Mouse (Mus musculus) induced T-regulatory cell, adult 2 months (primary cell): Measurements from ENCODE around the gene Hexb.
"Not testable (repeated sequence)": the region's sequence is repeated elsewhere in the genome, so short reads cannot be mapped to it uniquely, and the experiment has no call there.

Experiments used
- DNase-seq: peaks from one replicate; pipeline ENCODE4 v3.0.0-alpha.2; 2012; ENCODE audit warnings: low read depth

The Hexb gene

DNA sequence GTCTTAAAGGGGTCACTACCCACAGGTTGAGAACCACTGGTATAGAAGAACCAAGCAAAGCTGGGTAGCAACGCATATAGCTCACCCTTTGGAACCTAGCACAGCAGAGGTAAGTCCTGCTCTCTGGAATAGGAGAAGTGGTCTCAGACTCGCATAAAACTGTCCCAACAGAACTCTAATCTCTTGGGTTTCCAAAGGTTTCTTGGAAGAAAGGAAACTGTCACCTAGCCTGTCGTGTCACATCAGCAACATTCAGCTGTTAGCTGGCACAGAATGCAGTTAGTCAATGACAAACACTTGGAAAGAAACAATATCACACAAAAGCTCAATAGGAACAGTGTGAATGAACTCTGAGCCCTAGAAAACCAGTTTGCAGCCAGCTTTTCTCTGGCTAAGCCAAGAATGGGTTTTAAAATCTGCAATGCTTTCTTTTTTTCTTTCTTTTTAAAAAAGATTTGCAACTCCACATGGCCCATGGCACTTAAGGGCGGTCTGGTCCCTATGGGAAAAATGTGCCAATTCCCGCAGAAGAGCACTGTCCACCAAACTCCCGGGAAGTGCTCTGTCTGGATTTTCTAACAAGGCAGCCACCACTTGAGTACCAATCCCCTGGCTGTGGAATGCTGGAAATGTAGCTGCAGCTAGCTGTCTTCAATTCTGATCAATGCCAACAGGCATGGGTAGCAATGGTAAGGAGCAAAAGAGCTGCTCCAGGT is 17.9 kb downstream of the Hexb start:
- no peak for DNase-seq

DNA sequence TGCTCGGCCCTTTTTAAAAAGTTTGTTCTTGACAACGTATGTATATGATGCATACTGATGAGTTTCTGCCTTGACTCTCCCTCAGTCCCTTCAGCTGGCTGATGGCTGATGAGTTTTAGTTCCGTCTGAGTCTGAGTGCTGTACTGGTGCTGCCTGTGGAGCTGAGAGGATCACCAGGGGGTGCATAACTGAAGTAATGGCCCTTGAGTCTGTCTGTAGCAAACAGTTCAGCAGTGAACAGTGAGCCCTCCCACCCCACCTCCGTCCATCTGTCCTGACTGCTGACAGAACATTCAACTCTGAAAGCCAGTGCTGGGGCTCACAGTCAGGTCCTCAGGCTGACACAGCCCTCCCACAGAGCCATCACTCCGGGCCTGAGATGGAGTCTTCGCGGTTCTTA is 19.2 kb downstream of the Hexb start:
- DNase-seq = no peak

GRCm38 (mm10) chr13:97176731-97177130 is 21.4 kb downstream of the Hexb start:
- DNase-seq = no peak

GRCm38 (mm10) chr13:97175520-97176264 is 22.5 kb downstream of the Hexb start:
- DNase-seq = no peak

DNA sequence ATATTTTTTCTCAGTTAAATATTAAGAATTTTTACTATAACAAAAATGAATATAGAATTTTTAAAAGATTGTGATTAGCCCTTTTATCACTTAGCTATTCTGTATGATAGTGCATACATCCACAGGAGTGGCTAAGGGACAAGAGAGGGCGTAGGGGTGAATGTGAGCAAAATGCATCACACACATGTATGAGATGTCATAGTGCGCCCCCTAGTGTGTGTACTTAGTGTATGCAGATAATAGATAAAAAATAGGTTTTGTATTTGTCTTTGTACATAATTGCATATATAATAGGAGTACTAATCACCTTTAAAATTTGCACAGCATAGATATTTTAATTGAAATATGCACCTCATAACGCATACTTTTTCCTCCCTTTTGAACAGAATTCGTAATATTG is 52.3 kb downstream of the Hexb start:
- DNase-seq = peak; percentile 80

GRCm38 (mm10) chr13:97142321-97142720 is 55.8 kb downstream of the Hexb start:
- no peak for DNase-seq

GRCm38 (mm10) chr13:97138404-97138931 is 59.7 kb downstream of the Hexb start:
- peak; percentile 20 for DNase-seq

- peak; percentile 97 for DNase-seq
These were observed 60.4 kb downstream of the Hexb start, which contains the start of the genes Gfm2 and Nsa2 for GRCm38 (mm10) chr13:97137466-97138400. Gene Gfm2, plus strand, starts transcription at chr13:97137937. Gene Nsa2, minus strand, starts transcription at chr13:97137937.

DNA sequence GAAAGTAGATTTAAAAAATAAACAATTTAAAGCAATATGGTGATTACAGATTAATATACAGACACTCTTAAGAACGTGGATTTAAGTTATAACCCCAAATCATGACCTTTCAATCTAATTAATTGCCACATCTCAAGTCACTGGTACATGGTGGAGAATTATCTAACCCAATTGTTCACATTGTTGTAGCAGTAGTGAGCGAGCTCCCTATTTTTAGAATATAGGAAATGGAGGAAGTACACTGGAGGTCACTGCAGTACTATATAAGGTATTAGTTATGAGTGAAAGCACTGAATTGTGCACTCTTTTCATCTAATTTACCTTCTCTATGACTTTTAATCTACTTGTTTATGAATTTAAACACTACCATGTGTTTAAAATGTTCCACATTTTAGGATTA is 67.7 kb downstream of the Hexb start:
- not testable (repeated sequence) for DNase-seq

DNA sequence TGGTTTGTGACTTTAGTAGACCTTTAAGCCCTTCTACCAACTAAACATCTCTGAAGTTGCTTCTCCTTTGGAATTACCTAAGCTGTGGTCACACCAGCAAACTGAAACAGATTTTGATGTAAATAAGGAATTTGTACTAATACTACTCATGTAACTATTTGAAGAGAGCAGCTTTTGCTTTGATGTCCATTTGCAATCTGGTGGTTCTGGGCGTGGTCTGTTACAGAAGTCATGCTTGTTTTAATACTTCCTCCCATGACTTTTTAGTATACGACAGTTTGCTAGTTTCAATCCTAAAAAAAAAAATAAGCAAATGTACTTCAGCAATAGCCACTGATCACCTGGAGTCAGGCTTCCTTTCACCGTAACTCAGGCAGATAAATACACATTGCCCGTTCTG is 68.5 kb downstream of the Hexb start:
- DNase-seq = not testable (repeated sequence)
